Mouse (Mus musculus) embryonic facial prominence, embryonic 13.5 days (tissue): Measurements from ENCODE around the gene Bcl2a1c. TPM values are rescaled to one million over a fixed set of nuclear protein-coding genes. Genes with fewer than 3 reads are reported as not detected.
"Not testable (repeated sequence)": the region's sequence is repeated elsewhere in the genome, so short reads cannot be mapped to it uniquely, and the experiment has no call there.

Experiments used
- ATAC-seq: fragments of 200-750 bp; cut with Nextera tagmentation; 2 replicates; pipeline ENCODE4 v1.8.0; 2017; ENCODE audit warnings: low read depth; ENCODE audit not compliant: insufficient number of reproducible peaks, insufficient read depth, low FRiP score, low TSS enrichment
- H3K27ac ChIP-seq: fragments of 300-500 bp; sonication (generic); 2 replicates; pipeline ENCODE4 v1.5.1; 2015; ENCODE audit warnings: moderate library complexity, mild to moderate bottlenecking, inconsistent platforms
- H3K27me3 ChIP-seq: fragments of 300-500 bp; sonication (generic); 2 replicates; pipeline ENCODE4 v1.6.1; 2015; ENCODE audit warnings: mild to moderate bottlenecking, inconsistent platforms
- H3K36me3 ChIP-seq: fragments of 300-500 bp; sonication (generic); 2 replicates; pipeline ENCODE4 v1.6.1; 2015; ENCODE audit warnings: mild to moderate bottlenecking, inconsistent platforms
- H3K4me1 ChIP-seq: fragments of 300-500 bp; sonication (generic); 2 replicates; pipeline ENCODE4 v1.6.1; 2015; ENCODE audit warnings: inconsistent platforms
- H3K4me2 ChIP-seq: fragments of 300-500 bp; sonication (generic); 2 replicates; pipeline ENCODE4 v1.6.1; 2015; ENCODE audit warnings: moderate library complexity, mild to moderate bottlenecking, inconsistent platforms
- H3K4me3 ChIP-seq: fragments of 300-500 bp; sonication (generic); 2 replicates; pipeline ENCODE4 v1.5.1; 2015; ENCODE audit warnings: mild to moderate bottlenecking, inconsistent platforms
- H3K9ac ChIP-seq: fragments of 300-500 bp; sonication (generic); 2 replicates; pipeline ENCODE4 v1.6.1; 2015; ENCODE audit warnings: mild to moderate bottlenecking, inconsistent platforms
- H3K9me3 ChIP-seq: fragments of 300-500 bp; sonication (generic); 2 replicates; pipeline ENCODE4 v1.6.1; 2016; ENCODE audit warnings: inconsistent platforms
- WGBS: fragments of 180-500 bp; shearing (Covaris S2); methylation state at CpG from one replicate; pipeline ENCODE4 v1.1.7; 2015; ENCODE audit warnings: mixed read lengths; 5-methylcytosine and 5-hydroxymethylcytosine counted together
- polyA plus RNA-seq: library from polyadenylated mRNA; unstranded; fragments of >200 nt; fragmentation: Nextera tagmentation; extraction: Ambion mirVana; gene quantifications from 2 replicates; pipeline ENCODE4 v1.2.1, GENCODE M21; 2015

Bcl2a1c gene
- not detected in 2 replicates for polyA plus RNA-seq

DNA sequence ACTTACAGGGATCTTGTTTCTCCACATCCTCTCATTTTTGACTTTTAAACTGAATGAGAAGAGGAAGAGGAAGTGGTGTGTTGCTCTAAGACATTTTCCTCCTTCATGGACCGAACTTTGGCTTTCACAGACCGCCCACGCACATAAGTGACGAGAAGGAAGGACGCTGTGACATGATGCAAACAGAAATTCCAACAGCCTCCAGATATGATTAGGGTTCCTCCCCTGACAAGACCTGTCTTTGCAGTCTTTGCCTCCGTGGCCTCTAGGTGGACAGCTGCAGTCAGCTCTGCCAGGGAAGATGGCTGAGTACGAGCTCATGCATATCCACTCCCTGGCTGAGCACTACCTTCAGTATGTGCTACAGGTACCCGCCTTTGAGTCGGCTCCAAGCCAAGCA lies at the start of gene Bcl2a1c:
Gene Bcl2a1c (plus strand): TSS at position 281 of the 400 bp plus-strand sequence.
- H3K27me3 ChIP-seq, H3K4me2 ChIP-seq, H3K4me1 ChIP-seq, H3K27ac ChIP-seq, H3K9me3 ChIP-seq, H3K9ac ChIP-seq, ATAC-seq, H3K4me3 ChIP-seq, H3K36me3 ChIP-seq: not testable (repeated sequence)
- 74% methylated on average over 9 of the region's 9 CpGs for WGBS

DNA sequence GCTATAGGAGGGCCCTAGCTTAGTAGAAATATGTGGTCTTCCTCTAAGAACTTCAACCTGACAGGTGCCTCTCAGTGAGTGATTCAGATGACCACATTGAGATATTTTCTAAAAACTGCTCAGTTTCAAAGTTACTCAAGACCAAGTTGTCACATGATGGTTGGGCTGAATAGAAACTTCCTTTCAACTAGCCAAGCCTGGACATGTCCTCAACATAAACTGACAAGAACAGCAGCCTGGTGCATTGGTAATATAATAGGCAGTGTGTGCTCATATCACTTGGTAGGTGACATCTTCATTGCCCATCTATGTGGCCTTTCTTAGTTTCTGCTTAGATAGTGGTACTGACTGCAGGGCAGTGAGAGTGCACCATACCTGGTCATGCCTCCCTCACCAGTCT lies 24.0 kb upstream of the Bcl2a1c start:
- not testable (repeated sequence) for H3K27ac ChIP-seq, H3K4me1 ChIP-seq, H3K4me2 ChIP-seq, H3K9ac ChIP-seq, H3K4me3 ChIP-seq, ATAC-seq, H3K9me3 ChIP-seq, H3K27me3 ChIP-seq, H3K36me3 ChIP-seq

DNA sequence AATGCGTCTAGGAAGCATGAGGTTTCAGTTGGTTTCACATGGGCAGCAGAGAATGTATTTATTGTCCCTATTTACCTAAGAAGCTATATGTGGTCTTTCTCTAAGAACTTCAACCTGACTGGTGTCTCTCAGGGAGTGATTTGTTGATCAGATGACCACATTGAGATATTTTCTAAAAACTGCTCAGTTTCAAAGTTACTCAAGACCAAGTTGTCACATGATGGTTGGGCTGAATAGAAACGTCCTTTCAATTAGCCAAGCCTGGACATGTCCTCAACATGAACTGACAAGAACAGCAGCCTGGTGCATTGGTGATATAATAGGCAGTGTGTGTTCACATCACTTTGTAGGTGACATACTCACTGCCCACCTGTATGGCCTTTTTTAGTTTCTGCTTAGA lies 18.2 kb upstream of the Bcl2a1c start:
- not testable (repeated sequence) for H3K36me3 ChIP-seq, H3K27ac ChIP-seq, H3K4me3 ChIP-seq, H3K9ac ChIP-seq, H3K27me3 ChIP-seq, H3K4me2 ChIP-seq, ATAC-seq, H3K9me3 ChIP-seq, H3K4me1 ChIP-seq
- WGBS, result 61% methylated on average over 2 of the region's 2 CpGs

DNA sequence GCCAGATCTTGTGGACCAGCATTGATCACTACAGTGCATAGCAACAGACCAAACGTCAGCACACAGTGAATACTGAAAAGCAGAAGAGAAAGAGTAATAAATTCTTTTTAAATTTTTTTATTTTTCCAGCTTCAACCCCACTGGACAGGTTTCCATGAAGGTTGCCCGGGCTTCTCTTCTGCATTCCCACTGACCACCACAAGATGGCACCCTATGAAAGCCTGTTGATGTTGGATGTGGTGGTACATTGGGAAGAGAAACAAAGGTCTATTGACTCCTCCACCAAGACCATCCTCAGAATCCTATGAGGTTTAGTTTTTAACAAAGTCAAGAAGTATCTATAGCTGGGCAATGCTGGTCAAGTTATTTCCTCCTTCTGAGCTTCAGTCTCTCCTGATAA lies 11.9 kb upstream of the Bcl2a1c start:
- H3K9ac ChIP-seq, result no peak overlapping the region
- no peaks in the 10 kb centered on the region for H3K27me3 ChIP-seq
- H3K9me3 ChIP-seq, result no peaks in the 10 kb centered on the region
- no peaks in the 10 kb centered on the region for H3K36me3 ChIP-seq
- no peak overlapping the region for H3K4me2 ChIP-seq
- no peak for ATAC-seq
- H3K4me3 ChIP-seq, result no peak overlapping the region
- H3K4me1 ChIP-seq, result no peaks in the 10 kb centered on the region
- 6% methylated on average over 2 of the region's 2 CpGs for WGBS
- H3K27ac ChIP-seq, result no peak overlapping the region

DNA sequence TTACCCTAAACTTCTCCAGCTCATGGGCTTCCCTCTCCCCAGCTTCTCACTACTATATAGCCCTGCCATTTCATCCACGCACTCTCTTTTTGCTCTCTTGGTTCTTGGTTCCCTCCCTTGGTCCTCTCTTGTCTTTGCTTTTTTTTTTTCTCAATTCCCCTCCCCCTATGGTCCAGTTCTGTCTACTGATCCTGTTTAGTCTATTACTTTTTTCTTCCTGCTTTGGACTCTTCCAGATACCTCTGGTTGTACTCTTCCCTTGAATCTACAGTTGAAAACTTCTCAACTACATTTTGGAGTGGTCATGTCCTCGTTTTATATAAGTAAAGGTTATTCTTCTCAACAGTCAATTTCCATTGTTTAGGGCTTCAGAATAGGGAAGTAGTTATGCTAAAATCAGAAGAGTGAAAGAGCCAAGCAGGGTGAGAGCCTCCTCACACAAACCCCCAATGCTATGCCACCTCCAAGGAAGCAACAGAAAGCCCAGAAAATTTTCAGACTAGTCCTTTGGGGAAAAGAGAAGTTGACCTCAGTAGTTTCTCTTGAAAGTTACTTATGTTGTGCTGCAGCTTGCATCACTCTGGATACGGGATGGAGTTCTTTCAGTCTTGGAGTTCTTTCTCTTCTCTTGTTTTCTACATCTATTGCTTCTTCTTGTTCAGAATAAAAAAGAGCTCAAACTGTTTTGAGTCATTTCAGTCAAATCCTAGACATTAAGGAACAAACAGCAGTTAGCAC lies 3.8 kb upstream of the Bcl2a1c start:
- Histone ChIP-seq H3K4me3 (no peak overlapping the region), H3K9ac (no peak overlapping the region), H3K4me1 (no peaks in the 10 kb centered on the region), H3K4me2 (no peak overlapping the region), H3K9me3 (no peaks in the 10 kb centered on the region), H3K27ac (no peak overlapping the region), H3K36me3 (no peaks in the 10 kb centered on the region), H3K27me3 (no peaks in the 10 kb centered on the region)
- WGBS, result 68% methylated on average over 3 of the region's 3 CpGs
- ATAC-seq, result no peak

DNA sequence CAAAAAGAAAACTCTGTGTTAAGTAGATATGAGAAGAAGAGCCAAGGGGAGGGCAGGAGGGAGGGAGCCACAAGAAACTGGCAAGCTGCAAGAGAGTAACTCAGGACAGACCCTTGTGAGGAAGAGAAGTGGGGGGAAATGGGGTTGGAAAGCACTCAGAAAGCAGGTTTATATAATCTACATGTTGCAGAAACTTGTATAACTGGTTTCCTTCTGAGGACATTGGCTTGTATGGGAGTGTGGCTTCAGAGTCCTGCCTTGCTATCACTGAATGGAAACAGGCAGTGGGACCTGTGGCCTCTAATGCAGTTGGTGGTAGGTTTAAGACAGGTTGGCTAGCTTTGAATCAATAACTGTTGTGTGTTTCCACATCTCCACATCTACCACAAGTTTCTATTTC lies 1.6 kb upstream of the Bcl2a1c start:
- H3K4me2 ChIP-seq, H3K27ac ChIP-seq, H3K9ac ChIP-seq, H3K36me3 ChIP-seq, H3K9me3 ChIP-seq, H3K4me1 ChIP-seq, H3K4me3 ChIP-seq, ATAC-seq, H3K27me3 ChIP-seq: not testable (repeated sequence)

DNA sequence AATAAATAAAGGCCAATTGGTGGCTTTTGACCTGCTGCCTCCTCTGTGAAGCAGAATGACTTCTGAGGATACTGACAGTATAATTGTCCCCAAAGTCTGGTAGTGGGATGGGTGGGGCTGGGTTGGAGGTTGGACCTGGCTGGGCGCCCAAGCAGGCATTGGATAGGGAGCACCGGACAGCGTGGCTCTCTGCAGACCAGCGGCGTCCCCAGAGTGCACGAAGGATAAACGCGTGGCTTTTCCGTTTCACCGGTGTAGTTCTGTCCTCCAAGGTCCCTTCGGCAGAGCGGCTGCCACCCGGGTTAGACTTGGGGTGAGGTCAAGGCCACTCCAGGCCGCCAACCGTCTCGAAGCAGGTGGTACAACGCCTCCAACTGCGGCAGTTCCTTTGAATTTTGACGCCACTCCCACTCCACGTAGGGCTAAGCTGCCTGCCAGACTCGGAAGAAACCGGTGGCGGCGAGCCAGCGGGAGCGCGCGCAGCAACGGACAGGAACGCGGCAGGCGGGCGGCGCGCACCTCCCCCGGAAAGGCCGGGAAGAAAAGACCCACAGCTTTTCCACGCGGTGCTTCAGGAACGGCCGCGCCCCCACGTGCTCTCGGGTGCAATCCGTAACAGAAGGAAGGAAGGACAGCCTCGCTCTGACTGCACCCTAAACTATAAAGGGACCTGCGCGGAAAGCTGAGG lies 38.0 kb downstream of the Bcl2a1c start:
- Histone ChIP-seq H3K36me3 (peaks cover under 1% of the 10 kb centered on the region), H3K4me3 (peak overlapping the region; percentile 55), H3K27ac (no peak overlapping the region), H3K4me1 (peaks cover 8% of the 10 kb centered on the region), H3K9ac (peak overlapping the region; percentile 68), H3K4me2 (peak overlapping the region; percentile 88), H3K9me3 (no peaks in the 10 kb centered on the region), H3K27me3 (peaks cover 10% of the 10 kb centered on the region)
- under 1% methylated on average over 48 of the region's 48 CpGs for WGBS
- ATAC-seq, result peak; percentile 77

DNA sequence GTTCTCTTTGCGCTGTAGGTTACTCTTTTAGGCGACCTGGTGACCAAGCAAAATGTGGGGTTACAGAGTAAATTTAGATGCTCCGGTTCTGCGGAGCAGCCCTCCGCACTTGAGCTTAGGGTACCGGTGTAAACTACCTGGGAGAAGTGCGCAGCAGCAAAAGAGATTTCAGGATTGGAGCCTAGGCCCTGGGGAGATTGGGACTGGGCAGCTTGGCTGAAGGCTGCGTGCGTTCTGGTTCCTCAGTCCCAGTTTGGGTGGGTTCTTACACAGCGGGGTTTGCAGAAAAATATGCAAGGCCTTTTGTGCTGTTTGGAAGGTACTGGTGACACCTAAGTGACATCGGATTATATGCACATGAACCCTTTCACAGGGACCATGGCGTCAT lies 38.5 kb downstream of the Bcl2a1c start:
- H3K9me3 ChIP-seq, result no peaks in the 10 kb centered on the region
- H3K4me1 ChIP-seq, result peaks cover 8% of the 10 kb centered on the region
- no peak for ATAC-seq
- 11% methylated on average over 12 of the region's 12 CpGs for WGBS
- H3K36me3 ChIP-seq, result peaks cover 6% of the 10 kb centered on the region
- peaks cover 10% of the 10 kb centered on the region for H3K27me3 ChIP-seq
- peak overlapping the region; percentile 88 for H3K4me2 ChIP-seq
- peak overlapping the region; percentile 55 for H3K4me3 ChIP-seq
- no peak overlapping the region for H3K27ac ChIP-seq
- H3K9ac ChIP-seq, result peak overlapping the region; percentile 68

DNA sequence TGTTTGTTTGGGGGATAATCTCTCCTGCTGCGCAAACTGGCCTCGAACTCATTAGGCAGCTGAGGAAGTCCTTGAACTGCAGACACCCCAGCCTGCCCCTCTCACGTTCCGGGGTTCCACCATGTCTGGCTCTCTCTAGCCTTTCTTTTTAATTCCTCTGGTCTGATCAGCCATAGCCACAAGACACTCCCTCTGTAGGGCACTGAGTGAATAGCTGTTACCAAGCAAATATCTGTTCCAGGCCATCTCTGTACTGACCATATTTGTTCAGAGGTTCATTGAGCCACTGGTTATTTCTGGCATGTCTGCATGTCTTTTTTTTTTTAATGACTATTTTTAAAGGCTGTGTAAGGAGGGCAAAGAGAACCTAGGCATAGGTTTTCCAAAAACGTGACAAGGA lies 39.5 kb downstream of the Bcl2a1c start:
- H3K4me2 ChIP-seq, H3K9ac ChIP-seq, H3K4me1 ChIP-seq, H3K9me3 ChIP-seq, H3K27ac ChIP-seq, H3K4me3 ChIP-seq, ATAC-seq: not testable (repeated sequence)
- WGBS, result 59% methylated on average over 5 of the region's 5 CpGs
- Histone ChIP-seq H3K27me3 (peaks cover 10% of the 10 kb centered on the region), H3K36me3 (peaks cover 14% of the 10 kb centered on the region)

DNA sequence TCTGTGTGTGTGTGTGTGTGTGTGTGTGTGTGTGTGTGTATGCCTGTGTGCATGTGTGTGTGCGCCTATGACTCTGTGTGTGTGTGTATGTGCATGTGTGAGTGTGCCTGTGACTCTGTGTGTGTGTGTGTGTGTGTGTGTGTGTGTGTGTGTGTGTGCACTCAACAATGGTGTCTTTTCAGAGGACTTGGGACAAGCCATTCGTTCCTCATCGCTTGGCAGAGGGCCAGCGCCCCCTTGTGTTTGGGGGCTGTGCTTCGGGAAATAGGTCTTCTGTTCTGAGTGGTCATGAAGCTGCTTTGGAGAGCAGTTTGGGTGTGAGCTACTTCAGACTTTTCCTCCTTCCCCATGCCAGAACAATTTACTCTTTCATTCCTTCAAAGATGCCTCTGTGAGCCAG lies 41.8 kb downstream of the Bcl2a1c start:
- not testable (repeated sequence) for H3K27ac ChIP-seq, H3K27me3 ChIP-seq, H3K4me2 ChIP-seq, H3K4me1 ChIP-seq, ATAC-seq, H3K9ac ChIP-seq, H3K9me3 ChIP-seq, H3K4me3 ChIP-seq
- peaks cover 32% of the 10 kb centered on the region for H3K36me3 ChIP-seq
- 29% methylated on average over 5 of the region's 5 CpGs for WGBS

DNA sequence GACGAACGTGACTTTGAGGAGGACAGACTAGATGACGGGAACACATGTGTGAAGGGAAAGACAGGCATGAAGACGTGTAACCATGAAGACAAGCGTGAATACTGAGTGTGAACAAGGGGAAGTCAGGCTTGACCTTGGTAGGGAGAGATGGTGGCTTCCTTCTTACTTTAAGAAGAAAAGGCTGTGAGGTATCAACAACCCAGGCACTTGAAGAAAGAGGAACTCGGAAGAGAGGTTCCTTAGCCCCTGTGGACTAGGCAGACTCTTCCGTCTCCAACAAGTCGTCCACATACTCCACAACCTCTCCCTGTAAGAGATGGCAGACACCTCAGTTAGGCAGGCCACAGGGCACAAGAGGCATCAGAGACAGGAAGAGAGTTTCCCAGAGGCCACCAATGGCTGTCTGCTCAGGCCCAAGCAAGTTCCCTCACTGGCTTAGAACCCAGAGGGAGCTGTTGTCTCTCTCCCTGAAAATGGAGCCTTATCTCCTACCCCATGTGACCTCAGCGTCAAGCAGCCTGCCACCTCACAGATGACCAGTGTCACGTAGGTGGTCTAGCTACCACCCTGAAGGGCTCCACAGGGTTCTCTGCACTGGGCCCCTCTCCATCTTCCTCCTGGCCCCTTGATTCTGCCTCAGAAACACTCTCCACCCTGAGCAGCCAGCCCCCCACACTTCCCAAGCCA lies 45.5 kb downstream of the Bcl2a1c start:
- no peak overlapping the region for H3K4me2 ChIP-seq
- no peaks in the 10 kb centered on the region for H3K4me1 ChIP-seq
- 89% methylated on average over 10 of the region's 10 CpGs for whole genome bisulfite sequencing
- no peak overlapping the region for H3K4me3 ChIP-seq
- H3K27me3 ChIP-seq, result no peaks in the 10 kb centered on the region
- no peak for ATAC-seq
- H3K36me3 ChIP-seq, result peaks cover 63% of the 10 kb centered on the region
- H3K9me3 ChIP-seq, result no peaks in the 10 kb centered on the region
- no peak overlapping the region for H3K9ac ChIP-seq
- H3K27ac ChIP-seq, result no peak overlapping the region

DNA sequence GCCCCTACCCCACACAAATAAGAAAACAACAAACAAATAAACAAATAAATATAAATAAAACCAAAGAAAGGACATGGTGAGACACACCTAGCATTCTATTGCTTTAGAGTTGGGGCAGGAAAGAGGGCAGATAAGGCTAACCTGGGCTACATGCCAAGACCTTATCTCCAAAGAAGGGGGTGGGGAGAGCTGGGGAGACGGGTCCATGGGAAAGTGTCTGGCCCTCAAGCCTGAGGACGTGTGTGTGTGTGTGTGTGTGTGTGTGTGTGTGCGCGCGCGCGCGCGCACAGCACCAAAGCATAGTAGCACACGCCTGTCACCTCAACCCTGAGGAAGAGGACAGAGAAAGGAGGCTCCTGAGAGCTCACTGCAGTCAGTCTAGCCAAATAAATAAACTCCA lies 47.2 kb downstream of the Bcl2a1c start:
- Histone ChIP-seq H3K4me3 (no peak overlapping the region), H3K4me1 (no peaks in the 10 kb centered on the region), H3K4me2 (no peak overlapping the region), H3K27ac (no peak overlapping the region), H3K36me3 (peaks cover 71% of the 10 kb centered on the region), H3K27me3 (no peaks in the 10 kb centered on the region), H3K9me3 (no peaks in the 10 kb centered on the region), H3K9ac (no peak overlapping the region)
- ATAC-seq, result no peak
- 96% methylated on average over 10 of the region's 10 CpGs for WGBS
